Mouse (Mus musculus) stomach, postnatal 0 days (tissue): ENCODE results near the gene H2-Eb1.

Experiments used
- CTCF ChIP-seq: IDR thresholded peaks from 2 replicates; pipeline ENCODE4 v1.5.1; 2016; ENCODE audit warnings: antibody characterized with exemption, low read depth, mild to moderate bottlenecking, moderate library complexity
- EP300 ChIP-seq: optimal IDR thresholded peaks from 2 replicates; pipeline ENCODE3; 2016; ENCODE audit warnings: antibody characterized with exemption

GRCm38 (mm10) chr17:34365031-34365430 is 59.4 kb downstream of the H2-Eb1 start:
- TF ChIP-seq CTCF, result no peak
- no peak for TF ChIP-seq EP300
